In genomic region chr1:106628279-106628678, GRCm38 (mm10) we compare ENCODE assay signal across 18 mouse cellular contexts.
DNase-seq lines count a peak whose midpoint lies in the region; ATAC-seq lines count a peak whose summit lies in the region.
"Had no signal": no experiment of that assay in that cellular context is flagged by ENCODE, and none has a peak within 500 bp of the region (broad histone marks: within the 10 kb centered on the region; RNA-seq: fewer than 3 reads in every experiment).

No protein-coding gene starts in this region.

- DNase-seq in 416B (ENCODE audit: low read depth) = peak; percentile 67
- DNase-seq in splenic B cell, adult 2 months (ENCODE audit: low read depth, low spot score) = peak; percentile 40
- no peak for DNase-seq in lung, postnatal 36 days
- no peak for DNase-seq in layer of hippocampus, postnatal 14 days (ENCODE audit: low spot score in 2 of 2)
- no peak for DNase-seq in yolk sac, embryonic 10.5 days (ENCODE audit: low spot score)
- DNase-seq: cerebellum, adult 11 months; cerebellum, adult 2 months; cerebellum, postnatal 36 days; heart, adult 2 months had no signal

- H3K27me3 ChIP-seq in splenic B cell, adult 2 months (ENCODE audit: control insufficient read depth, insufficient read depth, low read length, poor library complexity, severe bottlenecking) = no peaks in the 10 kb centered on the region
- H3K27me3 ChIP-seq: embryonic facial prominence, embryonic 12.5 days; embryonic facial prominence, embryonic 15.5 days; heart, embryonic 12.5 days; heart, embryonic 15.5 days; hindbrain, embryonic 13.5 days; intestine, embryonic 15.5 days had no signal

- no peaks in the 10 kb centered on the region for H3K36me3 ChIP-seq in splenic B cell, adult 2 months (ENCODE audit: control insufficient read depth, insufficient read depth, low read length, poor library complexity, severe bottlenecking)
- H3K36me3 ChIP-seq: embryonic facial prominence, embryonic 12.5 days; embryonic facial prominence, embryonic 15.5 days; heart, embryonic 12.5 days; heart, embryonic 15.5 days; hindbrain, embryonic 10.5 days; hindbrain, embryonic 13.5 days; intestine, embryonic 15.5 days had no signal

- ATAC-seq in common myeloid progenitor, adult 5-6 weeks (replicated peaks; ENCODE audit: low read depth, poor library complexity, severe bottlenecking) = peak; percentile 46
- ATAC-seq in megakaryocyte, adult 5-6 weeks (ENCODE audit: poor library complexity, severe bottlenecking) = peak; percentile 34; the same call in 1 of the 2 replicates

Comparison
In these comparisons a context has a peak if more than half of its experiments do, and no peak if none do; other contexts are left out.
1. DNase-seq: peak in 416B (single experiment) and splenic B cell, adult 2 months (single experiment); none in lung, postnatal 36 days (single experiment), layer of hippocampus, postnatal 14 days (0 of 2) and yolk sac, embryonic 10.5 days (single experiment).